Mouse (Mus musculus) kidney, embryonic 16.5 days (tissue): ENCODE results near the gene Morn1. TPM values are rescaled to one million over a fixed set of nuclear protein-coding genes. Genes with fewer than 3 reads are reported as not detected.

ENCODE experiments used
- ATAC-seq: fragments of 200-750 bp; cut with Nextera tagmentation; 2 replicates; pipeline ENCODE4 v1.8.0; 2017; ENCODE audit warnings: moderate TSS enrichment; ENCODE audit not compliant: low FRiP score, low TSS enrichment
- H3K27ac ChIP-seq: fragments of 300-500 bp; sonication (generic); 2 replicates; pipeline ENCODE4 v1.5.1; 2014; ENCODE audit warnings: low read length
- H3K27me3 ChIP-seq: fragments of 300-500 bp; sonication (generic); 2 replicates; pipeline ENCODE4 v1.6.1; 2014; ENCODE audit warnings: low read length, control low read depth, mixed read lengths; ENCODE audit not compliant: insufficient read depth
- H3K36me3 ChIP-seq: fragments of 300-500 bp; sonication (generic); 2 replicates; pipeline ENCODE4 v1.6.1; 2014; ENCODE audit warnings: low read length, control low read depth, mixed read lengths; ENCODE audit not compliant: insufficient read depth
- H3K4me1 ChIP-seq: fragments of 300-500 bp; sonication (generic); 2 replicates; pipeline ENCODE4 v1.6.1; 2014; ENCODE audit warnings: low read length, control low read depth, mixed read lengths; ENCODE audit not compliant: insufficient read depth
- H3K4me2 ChIP-seq: fragments of 300-500 bp; sonication (generic); replicated peaks from 2 replicates; pipeline ENCODE4 v1.6.1; 2014; ENCODE audit warnings: low read depth, low read length
- H3K4me3 ChIP-seq: fragments of 300-500 bp; sonication (generic); 2 replicates; pipeline ENCODE4 v1.5.1; 2014; ENCODE audit warnings: mild to moderate bottlenecking, low read length
- H3K9ac ChIP-seq: fragments of 300-500 bp; sonication (generic); replicated peaks from 2 replicates; pipeline ENCODE4 v1.6.1; 2014; ENCODE audit warnings: low read length
- H3K9me3 ChIP-seq: fragments of 300-500 bp; sonication (generic); 2 replicates; pipeline ENCODE4 v1.6.1; 2016; ENCODE audit warnings: low read length, control low read depth
- WGBS: fragments of 180-500 bp; shearing (Covaris S2); extraction: QIAGEN DNeasy Blood & Tissue Kit; methylation state at CpG from one replicate; pipeline ENCODE4 v1.1.7; 2014; 5-methylcytosine and 5-hydroxymethylcytosine counted together
- polyA plus RNA-seq: library from polyadenylated mRNA; unstranded; fragments of >200 nt; fragmentation: Nextera tagmentation; extraction: Ambion mirVana; gene quantifications from 2 replicates; pipeline ENCODE4 v1.2.1, GENCODE M21; 2015

Morn1 gene
- polyA plus RNA-seq, 1 experiment from 2014 or later: 7.0 TPM

DNA sequence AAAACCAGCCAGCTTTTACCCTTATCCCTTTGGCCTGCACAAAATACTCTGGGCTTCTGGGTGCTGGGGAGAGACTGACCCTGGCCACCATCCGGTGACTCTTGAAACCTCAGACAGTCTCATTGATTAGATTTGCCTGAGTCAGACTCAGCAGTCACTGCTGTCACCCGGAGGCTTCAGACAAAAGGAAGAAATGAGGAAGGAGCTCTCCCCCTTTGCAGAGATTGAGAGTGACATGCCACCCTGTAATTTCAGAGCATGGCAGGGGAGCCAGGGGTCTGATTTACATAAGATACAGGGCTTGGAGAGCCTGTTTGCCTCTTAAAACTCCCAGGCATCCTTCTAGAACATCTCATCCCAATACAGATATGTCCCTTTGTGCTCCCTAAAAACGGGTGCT is 46.8 kb downstream of the Morn1 start:
- no peaks in the 10 kb centered on the region for H3K9me3 ChIP-seq
- H3K4me3 ChIP-seq: no peak overlapping the region
- H3K9ac ChIP-seq: no peak overlapping the region
- no peaks in the 10 kb centered on the region for H3K27me3 ChIP-seq
- peaks cover 44% of the 10 kb centered on the region for H3K4me1 ChIP-seq
- no peaks in the 10 kb centered on the region for H3K36me3 ChIP-seq
- 70% methylated on average over 3 of the region's 3 CpGs for WGBS
- ATAC-seq: no peak
- no peak overlapping the region for H3K4me2 ChIP-seq
- H3K27ac ChIP-seq: peak overlapping the region; percentile 59

DNA sequence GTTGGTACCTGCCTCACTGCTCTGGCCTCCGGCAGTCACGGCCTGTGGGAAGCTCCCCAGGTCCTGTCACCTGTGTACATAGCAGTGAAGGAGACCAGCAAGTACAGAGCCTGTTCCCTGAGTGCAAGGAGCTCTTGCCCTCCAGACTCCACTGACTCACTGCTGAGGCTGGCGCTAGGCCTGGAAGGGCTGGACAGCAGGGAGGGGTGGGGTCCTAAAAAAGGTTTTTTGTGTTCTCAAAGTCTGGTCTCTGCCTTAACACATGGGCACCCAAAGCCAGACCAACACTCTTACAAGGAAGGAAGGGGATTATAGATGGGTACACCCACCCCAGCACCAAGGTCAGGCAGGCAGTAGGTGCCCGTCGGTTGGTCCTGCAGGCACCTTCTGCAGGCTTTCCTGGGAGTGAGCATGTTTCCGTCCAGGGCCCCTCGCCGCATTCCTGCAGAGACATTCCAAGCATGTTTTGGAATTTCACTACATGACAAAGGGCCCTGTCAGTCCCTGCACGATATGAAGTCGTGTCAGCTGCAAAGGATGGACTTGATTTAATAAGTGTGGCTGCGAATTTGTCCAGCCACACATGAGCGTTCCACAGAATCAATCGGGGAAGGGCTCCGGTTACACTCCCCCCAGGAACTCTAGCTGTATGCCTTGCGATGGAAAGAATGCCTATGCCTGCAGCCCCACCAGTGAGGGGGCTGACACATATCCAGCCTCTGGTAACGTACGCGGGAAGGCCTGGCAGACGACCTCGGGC is 47.5 kb downstream of the Morn1 start:
- H3K27me3 ChIP-seq: no peaks in the 10 kb centered on the region
- no peaks in the 10 kb centered on the region for H3K36me3 ChIP-seq
- H3K27ac ChIP-seq: peak overlapping the region; percentile 59
- peaks cover 46% of the 10 kb centered on the region for H3K4me1 ChIP-seq
- no peaks in the 10 kb centered on the region for H3K9me3 ChIP-seq
- ATAC-seq: 0 out of 2 replicates have a peak, but pooled peaks have one; percentile 21
- 31% methylated on average over 20 of the region's 20 CpGs for WGBS
- H3K4me3 ChIP-seq: no peak overlapping the region
- no peak overlapping the region for H3K4me2 ChIP-seq
- H3K9ac ChIP-seq: no peak overlapping the region

DNA sequence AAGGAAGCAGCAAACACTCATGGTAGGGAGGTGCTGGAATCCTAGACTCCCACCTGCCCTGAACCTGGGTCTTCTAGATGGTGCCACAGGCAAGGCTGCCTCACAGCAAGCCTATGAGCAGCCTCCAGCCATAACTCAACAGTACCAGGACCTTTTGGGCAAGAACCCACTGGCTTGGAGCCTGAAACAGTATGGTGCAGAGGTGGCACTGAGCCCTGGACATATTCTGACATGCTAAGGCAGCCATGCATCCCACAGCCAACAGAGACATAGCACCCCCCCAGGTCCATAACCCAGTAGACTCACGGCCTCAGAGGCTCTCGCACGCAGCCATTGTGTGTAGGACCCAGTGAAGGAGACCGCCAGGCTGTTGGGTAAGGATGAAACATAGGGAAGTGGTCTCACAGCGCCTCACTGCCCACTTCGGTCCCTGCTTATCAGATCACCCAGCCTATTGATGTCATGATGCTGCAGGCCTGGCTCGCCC is 48.4 kb downstream of the Morn1 start:
- 88% methylated on average over 7 of the region's 7 CpGs for WGBS
- Histone ChIP-seq H3K36me3 (no peaks in the 10 kb centered on the region), H3K4me3 (no peak overlapping the region), H3K9me3 (no peaks in the 10 kb centered on the region), H3K4me2 (no peak overlapping the region), H3K9ac (no peak overlapping the region), H3K27ac (peak overlapping the region; percentile 59; the same call in 1 of the 2 replicates), H3K27me3 (no peaks in the 10 kb centered on the region), H3K4me1 (peaks cover 44% of the 10 kb centered on the region)
- ATAC-seq: no peak

DNA sequence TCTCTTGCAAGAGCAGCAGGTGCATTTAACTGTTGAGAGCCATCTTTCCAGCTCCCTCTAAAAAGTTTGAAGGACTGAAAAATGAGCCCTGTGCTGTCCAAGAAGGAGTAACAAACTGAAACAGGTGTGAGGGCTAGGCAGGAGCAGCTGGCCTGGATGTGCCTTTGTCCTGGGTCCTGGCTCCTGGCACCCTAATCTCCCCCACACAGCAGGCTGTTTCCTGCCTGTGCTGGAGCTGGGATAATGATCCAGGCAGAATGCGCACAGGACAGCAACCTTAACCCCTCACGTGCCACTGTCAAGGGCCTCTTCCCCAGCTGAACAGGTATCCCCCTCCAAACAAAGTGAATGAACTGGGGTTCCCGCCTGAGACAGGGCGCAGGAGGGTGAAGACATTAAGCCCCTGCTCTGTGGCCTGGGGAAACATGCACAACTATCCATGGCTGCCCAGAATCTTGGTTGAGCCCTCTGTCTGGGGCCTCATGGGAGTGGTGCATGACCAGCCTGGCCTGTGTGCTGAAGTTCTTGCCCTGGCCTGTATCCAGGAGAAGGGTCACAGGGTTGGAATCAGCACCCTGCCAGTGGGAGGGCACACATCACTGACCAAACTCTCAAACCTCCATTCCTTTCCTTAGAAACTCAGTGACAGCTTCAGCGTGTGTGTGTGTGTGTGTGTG is 49.7 kb downstream of the Morn1 start:
- peak overlapping the region; percentile 32; the same call in 1 of the 2 replicates for H3K27ac ChIP-seq
- peak; percentile 47 for ATAC-seq

DNA sequence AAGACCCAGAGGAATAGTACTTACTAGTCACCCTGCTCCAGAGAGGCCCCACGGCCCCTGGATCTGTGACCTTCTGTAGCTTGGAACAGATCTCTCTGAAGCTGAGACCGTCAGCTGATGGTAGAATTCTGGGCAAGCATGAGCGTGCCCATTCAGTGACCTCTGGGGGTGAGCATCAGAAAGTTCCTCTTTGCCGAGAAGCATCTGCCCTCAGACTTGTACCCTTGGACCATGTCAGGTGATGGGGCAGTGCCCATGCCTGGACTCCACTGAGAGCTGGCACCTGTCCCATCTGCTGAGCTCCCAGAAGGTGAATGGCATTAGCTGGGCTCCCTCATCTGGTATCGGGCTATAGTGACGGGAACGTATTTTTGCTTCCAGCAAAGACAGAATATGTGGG is 51.5 kb downstream of the Morn1 start:
- Histone ChIP-seq H3K9ac (no peak overlapping the region), H3K9me3 (no peaks in the 10 kb centered on the region), H3K4me1 (peaks cover 47% of the 10 kb centered on the region), H3K4me2 (no peak overlapping the region), H3K4me3 (no peak overlapping the region), H3K36me3 (no peaks in the 10 kb centered on the region), H3K27me3 (no peaks in the 10 kb centered on the region), H3K27ac (no peak overlapping the region)
- 86% methylated on average over 7 of the region's 7 CpGs for WGBS
- ATAC-seq: no peak

More for the DNA sequence above, 49.7 kb downstream of the Morn1 start:
- Histone ChIP-seq H3K4me2 (no peak overlapping the region), H3K36me3 (no peaks in the 10 kb centered on the region), H3K4me3 (no peak overlapping the region), H3K4me1 (peaks cover 45% of the 10 kb centered on the region), H3K27me3 (no peaks in the 10 kb centered on the region), H3K9me3 (no peaks in the 10 kb centered on the region), H3K9ac (no peak overlapping the region)
- 38% methylated on average over 5 of the region's 5 CpGs for WGBS

DNA sequence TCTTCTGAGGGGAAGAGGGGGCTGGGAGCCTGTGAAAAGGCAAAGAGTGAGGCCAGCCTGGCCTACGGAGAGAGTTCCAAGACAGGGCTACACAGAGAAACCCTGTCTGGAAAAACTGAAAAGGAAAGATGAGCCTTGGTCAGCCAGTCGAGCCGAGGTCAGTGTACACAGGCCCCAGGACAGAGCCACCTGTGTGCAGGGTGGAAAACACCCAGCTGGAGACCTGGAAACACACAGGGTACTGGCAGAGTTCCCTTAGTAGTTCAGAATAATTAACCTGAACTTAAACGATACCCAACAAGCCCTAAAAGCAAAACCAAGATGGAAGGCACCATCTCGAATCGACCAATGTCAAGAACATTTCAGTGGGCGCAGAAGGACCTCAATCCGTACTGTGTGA is 52.1 kb downstream of the Morn1 start:
- H3K27me3 ChIP-seq: no peaks in the 10 kb centered on the region
- no peak for ATAC-seq
- H3K9ac ChIP-seq: no peak overlapping the region
- H3K4me2 ChIP-seq: no peak overlapping the region
- H3K27ac ChIP-seq: no peak overlapping the region
- no peak overlapping the region for H3K4me3 ChIP-seq
- 70% methylated on average over 8 of the region's 8 CpGs for WGBS
- peaks cover 45% of the 10 kb centered on the region for H3K4me1 ChIP-seq
- no peaks in the 10 kb centered on the region for H3K9me3 ChIP-seq
- no peaks in the 10 kb centered on the region for H3K36me3 ChIP-seq

DNA sequence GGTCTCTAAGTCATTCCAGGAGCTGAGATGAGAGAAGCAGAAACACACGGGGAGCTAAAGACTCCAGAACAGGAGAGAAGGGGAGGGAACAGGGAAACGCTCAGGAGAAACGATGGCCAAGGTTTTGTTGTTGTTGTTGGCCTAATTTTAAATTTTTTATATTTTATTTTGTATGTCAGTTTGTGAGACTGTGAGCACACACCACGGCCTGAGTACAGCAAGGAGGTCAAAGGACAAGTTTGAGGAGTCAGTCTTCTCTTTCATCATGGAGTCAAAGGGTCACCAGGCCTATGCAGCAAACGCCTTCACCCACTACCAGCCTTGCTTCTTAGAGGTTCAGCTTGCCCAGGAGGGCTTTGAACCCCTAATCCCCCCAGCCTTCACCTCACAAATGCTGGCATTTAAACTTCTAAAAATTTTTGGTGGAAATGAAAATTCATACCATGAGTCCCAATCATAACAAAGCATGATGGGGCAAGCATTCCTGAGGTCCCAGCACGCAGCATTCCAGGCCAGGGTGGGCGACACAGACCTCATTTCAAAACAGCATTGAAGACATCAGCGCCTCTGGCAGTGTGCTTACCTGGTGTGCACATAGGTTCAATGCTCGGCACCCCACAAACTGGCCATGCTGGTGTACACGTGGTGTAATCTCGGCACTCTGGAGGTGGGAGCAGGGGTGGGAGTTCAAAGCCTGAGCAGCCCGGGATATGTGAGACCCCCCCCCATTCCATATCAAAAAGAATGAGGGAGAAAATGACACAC is 53.1 kb downstream of the Morn1 start:
- no peaks in the 10 kb centered on the region for H3K27me3 ChIP-seq

DNA sequence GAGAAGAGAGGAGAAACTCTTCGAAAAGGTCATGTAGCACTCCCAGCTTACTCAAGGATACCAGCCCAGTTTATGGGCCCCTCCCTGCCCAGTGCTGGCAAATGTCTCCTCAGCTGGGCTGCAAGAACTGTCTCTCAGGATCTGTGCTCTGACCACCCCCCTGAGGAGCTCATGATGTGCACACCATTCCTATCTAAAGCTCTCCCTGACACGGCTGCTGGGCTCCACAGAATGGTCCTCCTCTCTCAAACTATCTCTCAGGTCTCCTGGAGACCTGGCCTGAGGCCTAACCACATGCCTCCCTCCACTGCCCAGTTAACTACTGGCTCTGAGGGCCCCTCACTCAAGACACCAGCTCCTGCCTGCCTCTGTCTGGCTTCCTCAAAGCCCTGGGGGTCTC is 53.8 kb downstream of the Morn1 start:
- H3K9ac ChIP-seq: no peak overlapping the region
- H3K9me3 ChIP-seq: no peaks in the 10 kb centered on the region
- H3K4me3 ChIP-seq: no peak overlapping the region
- H3K36me3 ChIP-seq: no peaks in the 10 kb centered on the region
- 65% methylated on average over 2 of the region's 2 CpGs for WGBS
- ATAC-seq: no peak
- no peaks in the 10 kb centered on the region for H3K27me3 ChIP-seq
- no peak overlapping the region for H3K4me2 ChIP-seq
- H3K4me1 ChIP-seq: peaks cover 46% of the 10 kb centered on the region
- peak overlapping the region; percentile 4; the same call in 1 of the 2 replicates for H3K27ac ChIP-seq

More for the DNA sequence above, 53.1 kb downstream of the Morn1 start:
- Histone ChIP-seq H3K9ac (no peak overlapping the region), H3K36me3 (no peaks in the 10 kb centered on the region), H3K4me2 (no peak overlapping the region), H3K4me3 (no peak overlapping the region), H3K9me3 (no peaks in the 10 kb centered on the region), H3K4me1 (peaks cover 45% of the 10 kb centered on the region), H3K27ac (no peak overlapping the region)
- no peak for ATAC-seq
- 76% methylated on average over 12 of the region's 12 CpGs for WGBS

DNA sequence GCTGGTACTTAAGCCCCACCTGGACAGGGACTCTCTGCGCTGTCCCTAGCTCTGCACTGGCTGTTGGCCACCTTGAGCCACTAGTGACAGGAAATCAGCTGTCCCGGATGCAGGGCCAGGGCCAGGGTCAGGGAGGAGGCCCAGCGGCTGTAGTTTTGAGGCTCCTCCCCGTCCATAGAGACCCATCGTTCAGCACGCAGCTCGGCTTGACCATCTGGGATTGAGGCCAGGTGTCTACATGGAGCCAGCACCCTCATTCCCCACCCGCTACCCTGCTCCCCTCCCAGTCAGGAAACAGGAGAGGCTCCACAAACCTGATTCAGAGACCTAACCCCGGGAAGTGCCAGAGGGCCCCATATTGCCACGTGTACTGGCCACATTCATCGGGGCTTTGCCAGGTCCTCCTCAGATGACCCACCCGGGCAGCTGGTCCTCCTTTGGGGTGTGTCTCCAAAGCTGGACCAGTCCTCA is 54.5 kb downstream of the Morn1 start:
- no peak overlapping the region for H3K4me2 ChIP-seq
- WGBS: 23% methylated on average over 12 of the region's 12 CpGs
- H3K9me3 ChIP-seq: no peaks in the 10 kb centered on the region
- no peaks in the 10 kb centered on the region for H3K27me3 ChIP-seq
- H3K4me3 ChIP-seq: no peak overlapping the region
- peak overlapping the region; percentile 4; the same call in 1 of the 2 replicates for H3K27ac ChIP-seq
- no peaks in the 10 kb centered on the region for H3K36me3 ChIP-seq
- no peak for ATAC-seq
- peaks cover 45% of the 10 kb centered on the region for H3K4me1 ChIP-seq
- H3K9ac ChIP-seq: no peak overlapping the region
